Mouse (Mus musculus) embryonic facial prominence, embryonic 10.5 days (tissue): ENCODE data around the gene Adprh. TPM values are rescaled to one million over a fixed set of nuclear protein-coding genes. Genes with fewer than 3 reads are reported as not detected.
A peak's percentile ranks its signal among the peaks of the same experiment; 100 is the strongest.

Source experiments
- DNase-seq: peaks from one replicate; pipeline ENCODE4 v3.0.0-alpha.2; 2017; ENCODE audit warnings: low spot score
- H3K27ac ChIP-seq: fragments of 300-500 bp; sonication (generic); replicated peaks from 2 replicates; pipeline ENCODE4 v1.5.1; 2016; ENCODE audit warnings: mild to moderate bottlenecking
- H3K27me3 ChIP-seq: fragments of 300-500 bp; sonication (generic); replicated peaks from 2 replicates; pipeline ENCODE4 v1.6.1; 2016; ENCODE audit warnings: low read depth, mild to moderate bottlenecking; ENCODE audit not compliant: poor library complexity, severe bottlenecking
- H3K36me3 ChIP-seq: fragments of 300-500 bp; sonication (generic); replicated peaks from 2 replicates; pipeline ENCODE4 v1.6.1; 2016; ENCODE audit warnings: mild to moderate bottlenecking, moderate library complexity
- H3K4me1 ChIP-seq: fragments of 300-500 bp; sonication (generic); 2 replicates; pipeline ENCODE4 v1.6.1; 2016
- H3K4me3 ChIP-seq: fragments of 300-500 bp; sonication (generic); 2 replicates; pipeline ENCODE4 v1.5.1; 2016; ENCODE audit warnings: mild to moderate bottlenecking, moderate library complexity
- H3K9me3 ChIP-seq: fragments of 300-500 bp; sonication (generic); 2 replicates; pipeline ENCODE4 v1.6.1; 2016; ENCODE audit warnings: mild to moderate bottlenecking
- WGBS: fragments of 180-500 bp; shearing (Covaris S2); methylation state at CpG from one replicate; pipeline ENCODE4 v1.1.7; 2016; 5-methylcytosine and 5-hydroxymethylcytosine counted together
- polyA plus RNA-seq: library from polyadenylated mRNA; unstranded; fragments of >200 nt; fragmentation: Nextera tagmentation; extraction: Ambion mirVana; gene quantifications from 2 replicates; pipeline ENCODE4 v1.2.1, GENCODE M21; 2016

The Adprh gene
- polyA plus RNA-seq, 1 experiment from 2014 or later: 143 TPM

- no peak overlapping the region for H3K27ac ChIP-seq
- H3K27me3 ChIP-seq: no peaks in the 10 kb centered on the region; the same call in 1 of the 2 replicates
- H3K36me3 ChIP-seq: no peaks in the 10 kb centered on the region
- H3K4me1 ChIP-seq: 0 out of 2 replicates have a peak, but pooled peaks cover 3% of the 10 kb centered on the region
- no peak for DNase-seq
- 94% methylated on average over 4 of the region's 4 CpGs for WGBS
- no peaks in the 10 kb centered on the region for H3K9me3 ChIP-seq
- no peak overlapping the region for H3K4me3 ChIP-seq
Observed at GRCm38 (mm10) chr16:38459990-38460389, 7.5 kb upstream of the Adprh start.

- Histone ChIP-seq H3K27me3 (no peaks in the 10 kb centered on the region; the same call in 1 of the 2 replicates), H3K4me1 (0 out of 2 replicates have a peak, but pooled peaks cover 3% of the 10 kb centered on the region), H3K36me3 (no peaks in the 10 kb centered on the region), H3K27ac (no peak overlapping the region), H3K9me3 (no peaks in the 10 kb centered on the region), H3K4me3 (no peak overlapping the region)
- no peak for DNase-seq
- 78% methylated on average over 6 of the region's 6 CpGs for WGBS
Observed at GRCm38 (mm10) chr16:38458600-38459280, 6.2 kb upstream of the Adprh start.

GRCm38 (mm10) chr16:38456812-38457567 lies 4.5 kb upstream of the Adprh start:
- H3K27ac ChIP-seq: no peak overlapping the region
- H3K4me1 ChIP-seq: peaks cover 8% of the 10 kb centered on the region
- no peak overlapping the region for H3K4me3 ChIP-seq
- H3K9me3 ChIP-seq: no peaks in the 10 kb centered on the region
- DNase-seq: no peak
- WGBS: 64% methylated on average over 11 of the region's 11 CpGs
- H3K36me3 ChIP-seq: no peaks in the 10 kb centered on the region
- H3K27me3 ChIP-seq: no peaks in the 10 kb centered on the region; the same call in 1 of the 2 replicates

- Histone ChIP-seq H3K27ac (no peak within 1 kb of the TSS), H3K9me3 (no peaks in the 10 kb centered on the region), H3K4me3 (no peak within 1 kb of the TSS), H3K4me1 (peaks cover 19% of the 10 kb centered on the region), H3K36me3 (peaks cover 1% of the 10 kb centered on the region; the same call in 1 of the 2 replicates), H3K27me3 (no peaks in the 10 kb centered on the region; the same call in 1 of the 2 replicates)
- 73% methylated on average over 17 of the region's 17 CpGs for WGBS
- DNase-seq: no peak
Observed at GRCm38 (mm10) chr16:38455511-38456418, 3.3 kb upstream of the Adprh start, which contains the start of gene Cd80. TSS of gene Cd80 (plus strand) at chr16:38455561.

GRCm38 (mm10) chr16:38454533-38455254 lies 2.2 kb upstream of the Adprh start:
- peaks cover 12% of the 10 kb centered on the region for H3K36me3 ChIP-seq
- H3K4me3 ChIP-seq: no peak overlapping the region
- no peaks in the 10 kb centered on the region; the same call in 1 of the 2 replicates for H3K27me3 ChIP-seq
- no peak overlapping the region for H3K27ac ChIP-seq
- H3K4me1 ChIP-seq: peaks cover 28% of the 10 kb centered on the region
- no peaks in the 10 kb centered on the region for H3K9me3 ChIP-seq
- 85% methylated on average over 11 of the region's 11 CpGs for WGBS
- DNase-seq: no peak

- WGBS: 88% methylated on average over 4 of the region's 4 CpGs
- Histone ChIP-seq H3K36me3 (peaks cover 19% of the 10 kb centered on the region), H3K27me3 (no peaks in the 10 kb centered on the region; the same call in 1 of the 2 replicates), H3K4me3 (no peak overlapping the region), H3K4me1 (peaks cover 28% of the 10 kb centered on the region), H3K27ac (no peak overlapping the region), H3K9me3 (no peaks in the 10 kb centered on the region)
- no peak for DNase-seq
Observed at GRCm38 (mm10) chr16:38453952-38454351, 1.4 kb upstream of the Adprh start.

- no peak for DNase-seq
- peak overlapping the region; percentile 98 for H3K27ac ChIP-seq
- WGBS: 38% methylated on average over 3 of the region's 3 CpGs
- H3K4me3 ChIP-seq: peak overlapping the region; percentile 77
- no peaks in the 10 kb centered on the region; the same call in 1 of the 2 replicates for H3K27me3 ChIP-seq
- peaks cover 27% of the 10 kb centered on the region for H3K36me3 ChIP-seq
- no peaks in the 10 kb centered on the region for H3K9me3 ChIP-seq
- H3K4me1 ChIP-seq: peaks cover 34% of the 10 kb centered on the region
Observed at GRCm38 (mm10) chr16:38453203-38453553, 675 bp upstream of the Adprh start.

GRCm38 (mm10) chr16:38451421-38452205 lies 890 bp downstream of the Adprh start:
- peak; percentile 48 for DNase-seq
- Histone ChIP-seq H3K27me3 (no peaks in the 10 kb centered on the region; the same call in 1 of the 2 replicates), H3K36me3 (peaks cover 43% of the 10 kb centered on the region), H3K4me3 (peak overlapping the region; percentile 77), H3K9me3 (no peaks in the 10 kb centered on the region; the same call in 1 of the 2 replicates), H3K4me1 (peaks cover 37% of the 10 kb centered on the region), H3K27ac (peak overlapping the region; percentile 98)
- 46% methylated on average over 12 of the region's 12 CpGs for WGBS

GRCm38 (mm10) chr16:38450707-38451106 lies 1.8 kb downstream of the Adprh start:
- DNase-seq: no peak
- Histone ChIP-seq H3K27ac (no peak overlapping the region), H3K4me3 (peak overlapping the region; percentile 11; the same call in 1 of the 2 replicates), H3K4me1 (peaks cover 37% of the 10 kb centered on the region), H3K9me3 (no peaks in the 10 kb centered on the region; the same call in 1 of the 2 replicates), H3K27me3 (no peaks in the 10 kb centered on the region; the same call in 1 of the 2 replicates), H3K36me3 (peaks cover 52% of the 10 kb centered on the region)
- 84% methylated on average over 7 of the region's 7 CpGs for WGBS

GRCm38 (mm10) chr16:38448458-38448857 lies 4.0 kb downstream of the Adprh start:
- Histone ChIP-seq H3K9me3 (no peaks in the 10 kb centered on the region; the same call in none of the 2 replicates), H3K4me1 (peaks cover 37% of the 10 kb centered on the region), H3K36me3 (peaks cover 74% of the 10 kb centered on the region), H3K27ac (peak overlapping the region; percentile 51; the same call in 1 of the 2 replicates), H3K27me3 (no peaks in the 10 kb centered on the region), H3K4me3 (no peak overlapping the region)
- DNase-seq: peak; percentile 28
- WGBS: 71% methylated on average over 12 of the region's 12 CpGs

GRCm38 (mm10) chr16:38447366-38447765 lies 5.1 kb downstream of the Adprh start:
- H3K4me1 ChIP-seq: peaks cover 35% of the 10 kb centered on the region
- 90% methylated on average over 21 of the region's 21 CpGs for WGBS
- H3K27me3 ChIP-seq: no peaks in the 10 kb centered on the region
- no peaks in the 10 kb centered on the region; the same call in none of the 2 replicates for H3K9me3 ChIP-seq
- DNase-seq: no peak
- no peak overlapping the region for H3K4me3 ChIP-seq
- H3K27ac ChIP-seq: no peak overlapping the region; the same call in 1 of the 2 replicates
- peaks cover 85% of the 10 kb centered on the region for H3K36me3 ChIP-seq
